Mouse (Mus musculus) E14TG2a.4 (cell line): ENCODE results near the gene Slc43a1.

Experiments used
- CTCF ChIP-seq: conservative IDR thresholded peaks from 2 replicates; pipeline ENCODE4 v1.5.1; 2014; ENCODE audit warnings: low read length
- NANOG ChIP-seq: IDR thresholded peaks from 2 replicates; pipeline ENCODE4 v1.6.1; 2014; ENCODE audit warnings: borderline replicate concordance, low read length, mixed read lengths
- POU5F1 ChIP-seq: IDR thresholded peaks from 2 replicates; pipeline ENCODE4 v1.6.1; 2014; ENCODE audit warnings: low read length, borderline replicate concordance

DNA sequence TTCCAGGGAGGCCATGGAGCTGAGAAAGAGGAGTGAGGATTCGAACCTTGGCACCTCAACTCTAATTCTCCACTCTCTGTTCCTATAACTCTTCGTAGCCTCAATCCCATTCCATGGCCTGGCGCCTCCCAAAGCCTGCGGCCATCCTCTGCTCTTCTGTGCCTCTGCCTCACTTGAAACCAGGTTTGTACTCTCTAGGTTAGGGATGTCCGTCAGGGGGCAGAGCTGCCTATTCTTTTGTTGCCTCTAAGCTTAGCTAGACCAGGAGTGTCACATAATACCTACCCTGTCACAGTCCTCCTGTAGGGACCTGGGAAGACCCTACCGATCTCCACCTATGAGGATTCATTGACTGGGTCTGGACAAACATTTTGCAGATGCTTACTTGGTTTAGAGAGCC is 26.0 kb upstream of the Slc43a1 start:
- TF ChIP-seq CTCF: no peak
- TF ChIP-seq POU5F1: no peak
- TF ChIP-seq NANOG: no peak
